Mouse (Mus musculus) forebrain, embryonic 16.5 days (tissue): ENCODE measurements at regions not wholly inside any gene's neighbourhood (a gene's known extent, or its start where the extent isn't known, plus 50 kb on each side); places are given as distances from the start of the nearest gene placed in this dataset.

Source experiments
- ATAC-seq: fragments of 200-750 bp; cut with Nextera tagmentation; 2 replicates; pipeline ENCODE4 v1.8.0; 2017; ENCODE audit warnings: mild to moderate bottlenecking, moderate library complexity
- H3K27ac ChIP-seq: fragments of 300-500 bp; sonication (generic); 2 replicates; pipeline ENCODE4 v1.5.1; 2014; ENCODE audit warnings: low read length, control low read depth
- H3K27me3 ChIP-seq: fragments of 300-500 bp; sonication (generic); replicated peaks from 2 replicates; pipeline ENCODE4 v1.6.1; 2014; ENCODE audit warnings: low read length; ENCODE audit not compliant: control insufficient read depth, insufficient read depth
- H3K36me3 ChIP-seq: fragments of 300-500 bp; sonication (generic); 2 replicates; pipeline ENCODE4 v1.6.1; 2014; ENCODE audit not compliant: control insufficient read depth, insufficient read depth
- H3K4me1 ChIP-seq: fragments of 300-500 bp; sonication (generic); replicated peaks from 2 replicates; pipeline ENCODE4 v1.6.1; 2014; ENCODE audit warnings: low read length; ENCODE audit not compliant: control insufficient read depth, insufficient read depth
- H3K4me2 ChIP-seq: fragments of 300-500 bp; sonication (generic); 2 replicates; pipeline ENCODE4 v1.6.1; 2014; ENCODE audit warnings: mild to moderate bottlenecking, low read length, control low read depth
- H3K4me3 ChIP-seq: fragments of 300-500 bp; sonication (generic); replicated peaks from 2 replicates; pipeline ENCODE4 v1.5.1; 2014; ENCODE audit warnings: mild to moderate bottlenecking, low read length, control low read depth
- H3K9ac ChIP-seq: fragments of 300-500 bp; sonication (generic); replicated peaks from 2 replicates; pipeline ENCODE4 v1.6.1; 2014; ENCODE audit warnings: low read depth, low read length, control low read depth
- H3K9me3 ChIP-seq: fragments of 300-500 bp; sonication (generic); 2 replicates; pipeline ENCODE4 v1.6.1; 2016; ENCODE audit warnings: low read length; ENCODE audit not compliant: control insufficient read depth
- WGBS: fragments of 180-500 bp; shearing (Covaris S2); extraction: QIAGEN DNeasy Blood & Tissue Kit; methylation state at CpG from one replicate; pipeline ENCODE4 v1.1.7; 2014; 5-methylcytosine and 5-hydroxymethylcytosine counted together

- no peak overlapping the region for H3K4me3 ChIP-seq
- H3K4me2 ChIP-seq: no peak overlapping the region
- no peaks in the 10 kb centered on the region for H3K4me1 ChIP-seq
- H3K9ac ChIP-seq: no peak overlapping the region
- no peaks in the 10 kb centered on the region for H3K36me3 ChIP-seq
- H3K9me3 ChIP-seq: no peaks in the 10 kb centered on the region
- ATAC-seq: peak; percentile 63
- no peak overlapping the region for H3K27ac ChIP-seq
- 54% methylated on average over 22 of the region's 22 CpGs for WGBS
- H3K27me3 ChIP-seq: no peaks in the 10 kb centered on the region
Measured at GRCm38 (mm10) chr11:6768599-6769436, 68.6 kb downstream of the Gm11983 start.

GRCm38 (mm10) chr11:6766725-6767124, 70.7 kb downstream of the Gm11983 start:
- Histone ChIP-seq H3K36me3 (no peaks in the 10 kb centered on the region), H3K4me2 (no peak overlapping the region), H3K9ac (no peak overlapping the region), H3K9me3 (no peaks in the 10 kb centered on the region), H3K27me3 (no peaks in the 10 kb centered on the region), H3K4me3 (no peak overlapping the region), H3K27ac (no peak overlapping the region), H3K4me1 (no peaks in the 10 kb centered on the region)
- 79% methylated on average over 7 of the region's 7 CpGs for WGBS
- ATAC-seq: no peak

GRCm38 (mm10) chr11:6765333-6765957, 72.0 kb downstream of the Gm11983 start:
- 87% methylated on average over 5 of the region's 5 CpGs for WGBS

GRCm38 (mm10) chr11:6764186-6764585, 73.3 kb downstream of the Gm11983 start:
- Histone ChIP-seq H3K9ac (no peak overlapping the region), H3K4me2 (no peak overlapping the region), H3K27ac (no peak overlapping the region), H3K4me1 (no peaks in the 10 kb centered on the region), H3K27me3 (no peaks in the 10 kb centered on the region), H3K9me3 (no peaks in the 10 kb centered on the region), H3K4me3 (no peak overlapping the region), H3K36me3 (no peaks in the 10 kb centered on the region)
- WGBS: 90% methylated on average over 3 of the region's 3 CpGs
- no peak for ATAC-seq

More at GRCm38 (mm10) chr11:6765333-6765957, 72.0 kb downstream of the Gm11983 start:
- ATAC-seq: no peak
- H3K4me3 ChIP-seq: no peak overlapping the region
- H3K36me3 ChIP-seq: no peaks in the 10 kb centered on the region
- H3K9ac ChIP-seq: no peak overlapping the region
- H3K27ac ChIP-seq: no peak overlapping the region
- H3K4me1 ChIP-seq: no peaks in the 10 kb centered on the region
- no peaks in the 10 kb centered on the region for H3K9me3 ChIP-seq
- H3K27me3 ChIP-seq: no peaks in the 10 kb centered on the region
- H3K4me2 ChIP-seq: no peak overlapping the region

- 80% methylated on average over 4 of the region's 4 CpGs for WGBS
- no peak for ATAC-seq
- H3K4me1 ChIP-seq: no peaks in the 10 kb centered on the region
- no peak overlapping the region for H3K4me2 ChIP-seq
- H3K4me3 ChIP-seq: no peak overlapping the region
- no peaks in the 10 kb centered on the region for H3K9me3 ChIP-seq
- H3K27me3 ChIP-seq: no peaks in the 10 kb centered on the region
- no peaks in the 10 kb centered on the region for H3K36me3 ChIP-seq
- H3K27ac ChIP-seq: no peak overlapping the region
- H3K9ac ChIP-seq: no peak overlapping the region
Measured at GRCm38 (mm10) chr11:6763001-6763400, 74.5 kb downstream of the Gm11983 start.

- Histone ChIP-seq H3K36me3 (no peaks in the 10 kb centered on the region), H3K27ac (no peak overlapping the region), H3K9me3 (no peaks in the 10 kb centered on the region), H3K4me2 (no peak overlapping the region), H3K27me3 (no peaks in the 10 kb centered on the region), H3K4me3 (no peak overlapping the region), H3K4me1 (no peaks in the 10 kb centered on the region), H3K9ac (no peak overlapping the region)
- ATAC-seq: no peak
- 77% methylated on average over 11 of the region's 11 CpGs for WGBS
Measured at GRCm38 (mm10) chr11:6761876-6762628, 75.4 kb downstream of the Gm11983 start.

GRCm38 (mm10) chr11:6759578-6759977, 77.9 kb downstream of the Gm11983 start:
- no peak overlapping the region for H3K27ac ChIP-seq
- no peaks in the 10 kb centered on the region for H3K9me3 ChIP-seq
- H3K27me3 ChIP-seq: no peaks in the 10 kb centered on the region
- ATAC-seq: no peak
- 81% methylated on average over 4 of the region's 4 CpGs for WGBS
- H3K4me3 ChIP-seq: no peak overlapping the region
- no peaks in the 10 kb centered on the region for H3K36me3 ChIP-seq
- H3K4me2 ChIP-seq: no peak overlapping the region
- H3K9ac ChIP-seq: no peak overlapping the region
- H3K4me1 ChIP-seq: no peaks in the 10 kb centered on the region

GRCm38 (mm10) chr11:6739439-6739838, 81.1 kb downstream of the Ramp3 start:
- Histone ChIP-seq H3K27me3 (no peaks in the 10 kb centered on the region), H3K36me3 (no peaks in the 10 kb centered on the region), H3K4me1 (no peaks in the 10 kb centered on the region), H3K4me3 (no peak overlapping the region), H3K9me3 (no peaks in the 10 kb centered on the region), H3K4me2 (no peak overlapping the region), H3K27ac (no peak overlapping the region), H3K9ac (no peak overlapping the region)
- ATAC-seq: no peak
- WGBS: 91% methylated on average over 5 of the region's 5 CpGs

- Histone ChIP-seq H3K27ac (no peak overlapping the region), H3K9ac (no peak overlapping the region), H3K4me3 (no peak overlapping the region), H3K4me1 (no peaks in the 10 kb centered on the region), H3K4me2 (no peak overlapping the region), H3K9me3 (no peaks in the 10 kb centered on the region), H3K36me3 (no peaks in the 10 kb centered on the region), H3K27me3 (no peaks in the 10 kb centered on the region)
- WGBS: 70% methylated on average over 3 of the region's 3 CpGs
- no peak for ATAC-seq
Measured at GRCm38 (mm10) chr11:6738581-6738980, 80.3 kb downstream of the Ramp3 start.
